Mouse (Mus musculus) midbrain, embryonic 16.5 days (tissue): ENCODE data around the gene Mcts2. TPM values are rescaled to one million over a fixed set of nuclear protein-coding genes. Genes with fewer than 3 reads are reported as not detected.
A peak's percentile ranks its signal among the peaks of the same experiment; 100 is the strongest.

Experiments used
- ATAC-seq: fragments of 200-750 bp; cut with Nextera tagmentation; 2 replicates; pipeline ENCODE4 v1.8.0; 2017; ENCODE audit warnings: moderate TSS enrichment
- H3K27ac ChIP-seq: fragments of 300-500 bp; sonication (generic); 2 replicates; pipeline ENCODE4 v1.5.1; 2014; ENCODE audit warnings: mild to moderate bottlenecking, low read length, mixed read lengths
- H3K27me3 ChIP-seq: fragments of 300-500 bp; sonication (generic); 2 replicates; pipeline ENCODE4 v1.6.1; 2014; ENCODE audit warnings: low read depth, low read length, mixed read lengths; ENCODE audit not compliant: control insufficient read depth, insufficient read depth
- H3K36me3 ChIP-seq: fragments of 300-500 bp; sonication (generic); 2 replicates; pipeline ENCODE4 v1.6.1; 2014; ENCODE audit warnings: mild to moderate bottlenecking, low read length, moderate library complexity, mixed read lengths; ENCODE audit not compliant: control insufficient read depth, insufficient read depth
- H3K4me1 ChIP-seq: fragments of 300-500 bp; sonication (generic); 2 replicates; pipeline ENCODE4 v1.6.1; 2014; ENCODE audit warnings: mild to moderate bottlenecking, low read length, mixed read lengths; ENCODE audit not compliant: control insufficient read depth, insufficient read depth
- H3K4me2 ChIP-seq: fragments of 300-500 bp; sonication (generic); 2 replicates; pipeline ENCODE4 v1.6.1; 2014; ENCODE audit warnings: mild to moderate bottlenecking, low read length, mixed read lengths
- H3K4me3 ChIP-seq: fragments of 300-500 bp; sonication (generic); 2 replicates; pipeline ENCODE4 v1.5.1; 2014; ENCODE audit warnings: low read depth, mild to moderate bottlenecking, low read length, moderate library complexity, mixed read lengths
- H3K9ac ChIP-seq: fragments of 300-500 bp; sonication (generic); 2 replicates; pipeline ENCODE4 v1.6.1; 2014; ENCODE audit warnings: low read depth, low read length, mixed read lengths
- H3K9me3 ChIP-seq: fragments of 300-500 bp; sonication (generic); replicated peaks from 2 replicates; pipeline ENCODE4 v1.6.1; 2014; ENCODE audit warnings: mild to moderate bottlenecking, low read length, mixed read lengths; ENCODE audit not compliant: control insufficient read depth, poor library complexity, severe bottlenecking
- WGBS: fragments of 180-500 bp; shearing (Covaris S2); extraction: QIAGEN DNeasy Blood & Tissue Kit; methylation state at CpG from one replicate; pipeline ENCODE4 v1.1.7; 2014; 5-methylcytosine and 5-hydroxymethylcytosine counted together
- polyA plus RNA-seq: library from polyadenylated mRNA; unstranded; fragments of >200 nt; fragmentation: Nextera tagmentation; extraction: Ambion mirVana; gene quantifications from 2 replicates; pipeline ENCODE4 v1.2.1, GENCODE M21; 2015

Gene Mcts2
- polyA plus RNA-seq, 1 experiment from 2014 or later = 31.1 TPM

- no peak overlapping the region for H3K27ac ChIP-seq
- H3K9me3 ChIP-seq = no peaks in the 10 kb centered on the region
- no peaks in the 10 kb centered on the region for H3K27me3 ChIP-seq
- 45% methylated on average over 3 of the region's 3 CpGs for WGBS
- no peak overlapping the region for H3K9ac ChIP-seq
- H3K4me1 ChIP-seq = peaks cover 14% of the 10 kb centered on the region
- peak; percentile 54; the same call in 1 of the 2 replicates for ATAC-seq
- H3K36me3 ChIP-seq = peaks cover 43% of the 10 kb centered on the region
- no peak overlapping the region for H3K4me3 ChIP-seq
- H3K4me2 ChIP-seq = no peak overlapping the region
These were observed 8.5 kb upstream of the Mcts2 start for GRCm38 (mm10) chr2:152678302-152678701.

GRCm38 (mm10) chr2:152678925-152679324 lies 7.9 kb upstream of the Mcts2 start:
- peaks cover 11% of the 10 kb centered on the region for H3K4me1 ChIP-seq
- no peak overlapping the region for H3K9ac ChIP-seq
- WGBS = 87% methylated on average over 5 of the region's 5 CpGs
- H3K9me3 ChIP-seq = no peaks in the 10 kb centered on the region
- H3K27ac ChIP-seq = no peak overlapping the region
- H3K36me3 ChIP-seq = peaks cover 49% of the 10 kb centered on the region
- no peak overlapping the region for H3K4me3 ChIP-seq
- H3K27me3 ChIP-seq = no peaks in the 10 kb centered on the region
- no peak overlapping the region for H3K4me2 ChIP-seq
- ATAC-seq = no peak

GRCm38 (mm10) chr2:152679701-152680355 lies 7.0 kb upstream of the Mcts2 start:
- Histone ChIP-seq H3K4me3 (no peak overlapping the region), H3K27me3 (no peaks in the 10 kb centered on the region), H3K9me3 (no peaks in the 10 kb centered on the region), H3K27ac (peak overlapping the region; percentile 61), H3K36me3 (peaks cover 57% of the 10 kb centered on the region), H3K4me1 (peaks cover 8% of the 10 kb centered on the region; the same call in 1 of the 2 replicates), H3K4me2 (no peak overlapping the region), H3K9ac (no peak overlapping the region)
- ATAC-seq = peak; percentile 54
- WGBS = 80% methylated on average over 8 of the region's 8 CpGs

- Histone ChIP-seq H3K4me2 (no peak overlapping the region), H3K4me1 (peaks cover 9% of the 10 kb centered on the region; the same call in 1 of the 2 replicates), H3K36me3 (peaks cover 70% of the 10 kb centered on the region), H3K27ac (no peak overlapping the region), H3K9me3 (no peaks in the 10 kb centered on the region; the same call in 1 of the 2 replicates), H3K9ac (no peak overlapping the region), H3K4me3 (no peak overlapping the region), H3K27me3 (no peaks in the 10 kb centered on the region)
- no peak for ATAC-seq
- WGBS = 94% methylated on average over 5 of the region's 5 CpGs
These were observed 3.7 kb upstream of the Mcts2 start for GRCm38 (mm10) chr2:152683086-152683485.

GRCm38 (mm10) chr2:152686399-152686798 lies 436 bp upstream of the Mcts2 start:
- Histone ChIP-seq H3K27me3 (no peaks in the 10 kb centered on the region), H3K4me1 (peaks cover 3% of the 10 kb centered on the region; the same call in 1 of the 2 replicates), H3K36me3 (peaks cover 65% of the 10 kb centered on the region), H3K27ac (peak overlapping the region; percentile 71), H3K4me3 (no peak overlapping the region), H3K4me2 (peak overlapping the region; percentile 24), H3K9me3 (no peaks in the 10 kb centered on the region; the same call in 1 of the 2 replicates), H3K9ac (no peak overlapping the region)
- ATAC-seq = peak; percentile 19
- WGBS = 62% methylated on average over 12 of the region's 12 CpGs

- peaks cover 3% of the 10 kb centered on the region; the same call in 1 of the 2 replicates for H3K4me1 ChIP-seq
- H3K4me3 ChIP-seq = no peak overlapping the region
- no peak overlapping the region for H3K9ac ChIP-seq
- 78% methylated on average over 7 of the region's 7 CpGs for WGBS
- no peak overlapping the region for H3K4me2 ChIP-seq
- H3K27me3 ChIP-seq = no peaks in the 10 kb centered on the region
- peaks cover 20% of the 10 kb centered on the region for H3K36me3 ChIP-seq
- H3K27ac ChIP-seq = peak overlapping the region; percentile 38
- H3K9me3 ChIP-seq = no peaks in the 10 kb centered on the region; the same call in 1 of the 2 replicates
- ATAC-seq = no peak
These were observed 4.9 kb downstream of the Mcts2 start for GRCm38 (mm10) chr2:152691564-152692217.

- H3K27ac ChIP-seq = peak overlapping the region; percentile 6; the same call in 1 of the 2 replicates
These were observed 6.4 kb downstream of the Mcts2 start for GRCm38 (mm10) chr2:152693233-152693632.

GRCm38 (mm10) chr2:152693735-152694134 lies 6.9 kb downstream of the Mcts2 start:
- Histone ChIP-seq H3K36me3 (peaks cover 12% of the 10 kb centered on the region), H3K9ac (peak overlapping the region; percentile 47), H3K27ac (peak overlapping the region; percentile 6; the same call in 1 of the 2 replicates), H3K4me2 (peak overlapping the region; percentile 45), H3K4me1 (no peaks in the 10 kb centered on the region), H3K27me3 (no peaks in the 10 kb centered on the region), H3K9me3 (no peaks in the 10 kb centered on the region), H3K4me3 (peak overlapping the region; percentile 20; the same call in 1 of the 2 replicates)
- no peak for ATAC-seq
- WGBS = 90% methylated on average over 13 of the region's 13 CpGs

More at GRCm38 (mm10) chr2:152693233-152693632, 6.4 kb downstream of the Mcts2 start:
- 15% methylated on average over 9 of the region's 9 CpGs for WGBS
- no peaks in the 10 kb centered on the region for H3K27me3 ChIP-seq
- H3K4me2 ChIP-seq = peak overlapping the region; percentile 45
- H3K9me3 ChIP-seq = no peaks in the 10 kb centered on the region
- H3K9ac ChIP-seq = peak overlapping the region; percentile 47; the same call in 1 of the 2 replicates
- ATAC-seq = peak; percentile 43; the same call in 1 of the 2 replicates
- no peaks in the 10 kb centered on the region for H3K4me1 ChIP-seq
- peaks cover 11% of the 10 kb centered on the region for H3K36me3 ChIP-seq
- H3K4me3 ChIP-seq = peak overlapping the region; percentile 20

- H3K9ac ChIP-seq = no peak overlapping the region
- no peaks in the 10 kb centered on the region for H3K4me1 ChIP-seq
- ATAC-seq = no peak
- H3K4me2 ChIP-seq = no peak overlapping the region
- H3K4me3 ChIP-seq = no peak overlapping the region
- no peaks in the 10 kb centered on the region for H3K27me3 ChIP-seq
- H3K36me3 ChIP-seq = peaks cover 9% of the 10 kb centered on the region
- no peaks in the 10 kb centered on the region for H3K9me3 ChIP-seq
- WGBS = 82% methylated on average over 7 of the region's 7 CpGs
- H3K27ac ChIP-seq = no peak overlapping the region
These were observed 7.9 kb downstream of the Mcts2 start for GRCm38 (mm10) chr2:152694708-152695107.
